Mouse (Mus musculus): Measurements from ENCODE around the gene Dnph1. TPM values are rescaled to one million over a fixed set of nuclear protein-coding genes. Genes with fewer than 3 reads are reported as not detected.

Gene Dnph1
- polyA plus RNA-seq, 1 experiment, result 14.6 TPM

DNA sequence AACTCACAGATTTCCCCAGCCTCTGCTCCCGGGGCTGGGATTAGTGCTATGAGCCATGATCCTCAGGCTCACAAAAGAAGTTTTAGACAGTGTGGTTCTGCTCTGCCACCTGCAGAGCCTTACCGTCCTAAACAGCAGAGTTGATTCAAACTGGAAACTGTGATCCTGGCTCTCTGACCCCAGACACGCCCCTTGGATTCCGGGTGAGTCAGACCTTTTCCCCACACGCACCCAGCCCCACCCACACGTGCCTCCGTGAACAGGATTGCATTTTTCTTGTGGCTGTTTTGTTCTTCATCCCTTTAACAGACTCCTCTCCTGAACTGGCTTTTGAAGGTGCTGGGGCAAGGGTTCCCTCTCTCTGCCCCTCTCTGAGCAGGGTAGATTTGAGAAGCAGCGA lies 1.4 kb downstream of the Dnph1 start:
- Histone ChIP-seq H3K4me1 (peaks cover 20% of the 10 kb centered on the region), H3K9me3 (peaks cover 5% of the 10 kb centered on the region; the same call in 1 of the 2 replicates), H3K36me3 (replicated peaks; ENCODE audit: low read length) (peaks cover 46% of the 10 kb centered on the region), H3K27me3 (replicated peaks) (peaks cover 34% of the 10 kb centered on the region), H3K4me3 (replicated peaks) (no peak overlapping the region)
- no peak for TF ChIP-seq GATA1 (IDR thresholded peaks at IDR 0.05; ENCODE audit: borderline replicate concordance, low read length)
- TF ChIP-seq FLI1 (IDR thresholded peaks at IDR 0.05; ENCODE audit: low read length), result no peak

DNA sequence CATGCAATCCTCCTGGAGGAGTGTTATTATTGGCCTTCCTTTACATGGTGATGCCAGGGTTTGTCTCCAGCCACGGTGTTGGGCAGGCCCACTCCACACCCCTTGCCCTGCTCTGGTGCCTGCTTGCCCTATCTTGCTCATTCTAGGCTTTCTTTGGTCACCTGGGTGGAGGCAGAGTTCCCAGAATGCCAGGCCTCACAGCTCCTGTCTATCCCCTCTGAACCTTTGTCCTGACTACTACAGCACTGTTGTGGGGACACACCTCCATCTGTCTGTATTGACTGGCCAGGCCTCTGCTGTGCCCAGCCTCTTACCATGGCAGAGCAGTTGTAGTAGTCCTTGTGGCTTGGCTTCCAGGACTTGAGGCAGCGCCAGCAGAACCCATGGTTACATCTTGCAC lies 6.3 kb downstream of the Dnph1 start:
- Histone ChIP-seq H3K27me3 (replicated peaks) (peaks cover 41% of the 10 kb centered on the region), H3K9me3 (peaks cover 2% of the 10 kb centered on the region; the same call in 1 of the 2 replicates), H3K4me1 (peaks cover 9% of the 10 kb centered on the region), H3K4me3 (replicated peaks) (no peak overlapping the region), H3K36me3 (replicated peaks; ENCODE audit: low read length) (peaks cover 46% of the 10 kb centered on the region)
- no peak for TF ChIP-seq FLI1 (IDR thresholded peaks at IDR 0.05; ENCODE audit: low read length)
- TF ChIP-seq GATA1 (IDR thresholded peaks at IDR 0.05; ENCODE audit: borderline replicate concordance, low read length), result no peak

DNA sequence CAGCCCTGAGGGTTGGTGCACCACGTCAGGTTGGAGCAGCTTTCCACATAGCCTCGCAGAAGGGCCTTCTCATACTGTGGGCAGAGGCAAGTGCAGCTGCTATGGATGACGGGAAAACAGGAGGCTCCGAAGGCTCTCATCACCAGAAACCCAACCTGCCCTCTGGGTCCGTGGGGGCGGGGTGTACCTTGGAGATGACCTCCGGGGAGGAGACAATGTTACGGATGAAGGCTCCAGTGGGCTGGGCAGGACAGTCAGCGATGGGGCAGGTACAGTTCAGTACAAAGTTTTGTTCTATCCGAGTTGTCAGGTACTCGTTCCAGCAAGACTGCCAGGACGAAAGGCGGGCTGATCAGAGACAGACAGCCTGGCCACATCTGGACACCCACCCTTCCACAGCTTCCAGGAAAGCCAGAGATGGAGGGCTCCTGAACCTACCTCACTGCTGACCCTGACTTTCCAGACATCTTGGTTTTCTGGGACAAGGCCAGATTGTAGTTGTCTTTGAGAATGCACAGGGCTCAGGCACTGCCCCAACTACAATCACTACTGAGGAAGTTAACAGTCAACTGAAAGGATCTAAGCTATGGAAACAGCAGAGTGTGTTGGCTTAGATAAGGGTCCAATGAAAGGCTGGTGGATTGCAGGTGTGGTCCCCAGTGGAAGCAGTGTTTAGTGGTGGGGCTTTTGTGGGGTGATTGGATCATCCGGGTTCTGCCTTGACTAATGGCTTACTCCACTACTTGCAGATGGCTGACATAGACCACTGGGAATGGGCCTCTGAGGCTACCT lies 7.5 kb downstream of the Dnph1 start:
- peaks cover 2% of the 10 kb centered on the region; the same call in 1 of the 2 replicates for H3K9me3 ChIP-seq
- H3K27me3 ChIP-seq (replicated peaks), result peaks cover 51% of the 10 kb centered on the region
- no peak overlapping the region for H3K4me3 ChIP-seq (replicated peaks)
- peaks cover 3% of the 10 kb centered on the region; the same call in 1 of the 2 replicates for H3K4me1 ChIP-seq
- peaks cover 36% of the 10 kb centered on the region for H3K36me3 ChIP-seq (replicated peaks; ENCODE audit: low read length)
- no peak for TF ChIP-seq GATA1 (IDR thresholded peaks at IDR 0.05; ENCODE audit: borderline replicate concordance, low read length)
- no peak for TF ChIP-seq FLI1 (IDR thresholded peaks at IDR 0.05; ENCODE audit: low read length)

DNA sequence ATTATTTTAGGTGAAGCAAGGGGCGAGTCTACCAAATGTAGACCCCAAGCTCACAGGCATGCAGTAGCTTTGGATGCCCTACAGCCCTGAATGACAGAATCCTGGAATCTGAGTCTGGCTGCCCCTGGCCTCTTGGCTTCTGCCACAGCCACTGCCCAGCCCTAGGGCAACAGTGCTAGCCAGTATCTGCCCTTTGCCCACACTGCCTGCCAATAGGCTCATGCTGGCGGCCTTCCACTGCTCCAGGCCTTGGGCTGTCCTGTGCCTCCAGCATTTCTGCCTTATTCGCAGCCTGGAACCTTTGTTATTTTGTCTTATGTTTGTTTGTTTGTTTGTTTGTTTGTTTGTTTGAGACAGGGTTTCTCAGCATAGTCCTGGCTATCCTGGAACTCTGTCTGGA lies 9.1 kb downstream of the Dnph1 start:
- Histone ChIP-seq H3K4me3 (replicated peaks) (no peak overlapping the region), H3K9me3 (no peaks in the 10 kb centered on the region), H3K4me1 (peaks cover 6% of the 10 kb centered on the region; the same call in 1 of the 2 replicates), H3K27me3 (replicated peaks) (peaks cover 53% of the 10 kb centered on the region), H3K36me3 (replicated peaks; ENCODE audit: low read length) (peaks cover 20% of the 10 kb centered on the region)
- TF ChIP-seq FLI1 (IDR thresholded peaks at IDR 0.05; ENCODE audit: low read length) (no peak), GATA1 (IDR thresholded peaks at IDR 0.05; ENCODE audit: borderline replicate concordance, low read length) (no peak)

- H3K4me3 ChIP-seq (replicated peaks), result no peak overlapping the region
- H3K9me3 ChIP-seq, result no peaks in the 10 kb centered on the region
- TF ChIP-seq FLI1 (IDR thresholded peaks at IDR 0.05; ENCODE audit: low read length), result no peak
- H3K4me1 ChIP-seq, result peaks cover 6% of the 10 kb centered on the region; the same call in 1 of the 2 replicates
- no peaks in the 10 kb centered on the region for H3K36me3 ChIP-seq (replicated peaks; ENCODE audit: low read length)
- peaks cover 25% of the 10 kb centered on the region for H3K27me3 ChIP-seq (replicated peaks)
Measured at GRCm38 (mm10) chr17:46511059-46511710, 14.7 kb downstream of the Dnph1 start.

GRCm38 (mm10) chr17:46513329-46513728 lies 16.8 kb downstream of the Dnph1 start:
- TF ChIP-seq FLI1 (IDR thresholded peaks at IDR 0.05; ENCODE audit: low read length), result no peak
- no peak for TF ChIP-seq GATA1 (IDR thresholded peaks at IDR 0.05; ENCODE audit: borderline replicate concordance, low read length)
- 0 out of 2 replicates have a peak, but pooled peaks cover 4% of the 10 kb centered on the region for H3K9me3 ChIP-seq
- peaks cover 3% of the 10 kb centered on the region; the same call in 1 of the 2 replicates for H3K4me1 ChIP-seq
- H3K36me3 ChIP-seq (replicated peaks; ENCODE audit: low read length), result peaks cover 2% of the 10 kb centered on the region
- peaks cover 9% of the 10 kb centered on the region for H3K27me3 ChIP-seq (replicated peaks)
- H3K4me3 ChIP-seq (replicated peaks), result no peak overlapping the region

DNA sequence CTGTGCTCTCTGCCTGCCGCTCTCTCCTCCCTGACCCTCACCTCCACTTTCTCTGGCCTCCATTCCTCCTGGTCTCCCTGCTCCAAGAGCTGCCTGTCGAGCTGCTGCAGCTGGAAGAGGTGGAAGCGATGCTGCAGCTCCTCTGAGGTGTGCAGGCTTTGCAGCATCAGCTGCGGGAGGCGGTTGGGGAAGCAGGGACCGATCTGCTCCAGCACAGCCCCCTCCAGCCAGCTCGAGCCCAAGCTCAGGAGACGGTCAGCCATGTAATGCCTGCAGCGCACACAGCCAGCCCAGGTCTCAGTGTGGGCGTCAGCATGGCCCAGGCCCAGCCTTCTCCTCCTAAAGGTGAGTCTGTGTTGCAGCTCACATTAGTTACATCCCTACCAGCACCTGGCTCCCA lies 23.5 kb downstream of the Dnph1 start:
- Histone ChIP-seq H3K27me3 (replicated peaks) (peaks cover 39% of the 10 kb centered on the region), H3K36me3 (replicated peaks; ENCODE audit: low read length) (peaks cover 6% of the 10 kb centered on the region), H3K4me3 (replicated peaks) (peak overlapping the region; percentile 83), H3K4me1 (peaks cover 17% of the 10 kb centered on the region), H3K9me3 (0 out of 2 replicates have a peak, but pooled peaks cover 4% of the 10 kb centered on the region)
- TF ChIP-seq GATA1 (IDR thresholded peaks at IDR 0.05; ENCODE audit: borderline replicate concordance, low read length) (no peak), FLI1 (IDR thresholded peaks at IDR 0.05; ENCODE audit: low read length) (no peak)

DNA sequence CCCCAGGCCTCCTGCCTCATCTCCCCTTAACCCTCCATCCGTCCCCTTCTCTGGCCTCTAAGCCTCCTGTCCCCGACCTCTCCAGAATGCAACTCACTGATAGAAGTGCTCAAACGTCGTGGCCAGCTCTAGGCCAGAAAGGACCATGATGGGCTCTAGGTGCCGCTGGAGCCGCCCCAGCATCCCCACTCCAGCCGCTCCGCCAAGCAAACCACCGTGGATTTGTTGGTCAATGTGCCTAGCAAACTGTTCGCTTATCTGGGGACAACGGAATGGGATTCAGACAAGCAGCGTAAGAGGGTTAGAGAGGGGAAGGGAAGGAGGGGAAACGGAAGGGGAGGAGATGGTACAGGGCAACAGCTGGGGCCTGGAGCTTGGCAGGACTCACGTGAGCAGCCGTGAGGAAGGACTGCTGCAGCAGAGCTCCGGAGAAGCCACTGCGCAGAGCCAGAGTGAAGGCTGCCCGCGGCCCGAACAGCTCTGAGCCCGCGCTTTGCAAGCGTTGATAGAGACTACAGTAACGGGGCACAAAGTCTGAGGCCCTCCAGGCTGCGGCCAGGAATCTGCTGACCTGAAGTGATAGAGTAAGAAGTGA lies 24.0 kb downstream of the Dnph1 start:
- TF ChIP-seq GATA1 (IDR thresholded peaks at IDR 0.05; ENCODE audit: borderline replicate concordance, low read length) (no peak), FLI1 (IDR thresholded peaks at IDR 0.05; ENCODE audit: low read length) (no peak)
- Histone ChIP-seq H3K4me1 (peaks cover 17% of the 10 kb centered on the region), H3K4me3 (replicated peaks) (peak overlapping the region; percentile 83), H3K36me3 (replicated peaks; ENCODE audit: low read length) (peaks cover 9% of the 10 kb centered on the region), H3K9me3 (0 out of 2 replicates have a peak, but pooled peaks cover 4% of the 10 kb centered on the region), H3K27me3 (replicated peaks) (peaks cover 39% of the 10 kb centered on the region)

DNA sequence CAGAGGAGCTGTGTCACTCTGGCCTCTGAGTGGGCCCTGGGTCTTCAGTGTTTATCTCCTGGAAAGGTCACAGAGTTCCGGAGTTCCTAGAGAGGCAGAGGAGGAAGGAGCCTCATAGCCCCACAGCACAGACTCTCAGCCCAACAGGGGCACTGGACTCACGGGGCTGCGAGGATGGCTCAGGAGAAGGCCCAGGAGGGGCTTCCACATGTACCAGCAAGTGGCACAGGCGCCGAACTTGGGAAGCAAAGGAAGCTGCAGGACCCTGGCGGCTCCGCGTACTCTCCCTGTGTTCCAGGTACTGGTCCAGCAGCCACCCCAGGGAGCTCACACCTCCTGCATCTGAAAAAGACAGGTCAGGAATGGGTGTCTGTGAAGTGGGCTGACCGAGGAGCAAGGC lies 24.7 kb downstream of the Dnph1 start:
- TF ChIP-seq GATA1 (IDR thresholded peaks at IDR 0.05; ENCODE audit: borderline replicate concordance, low read length) (no peak), FLI1 (IDR thresholded peaks at IDR 0.05; ENCODE audit: low read length) (no peak)
- Histone ChIP-seq H3K4me1 (peaks cover 24% of the 10 kb centered on the region), H3K9me3 (0 out of 2 replicates have a peak, but pooled peaks cover 4% of the 10 kb centered on the region), H3K4me3 (replicated peaks) (peak overlapping the region; percentile 83), H3K27me3 (replicated peaks) (peaks cover 41% of the 10 kb centered on the region), H3K36me3 (replicated peaks; ENCODE audit: low read length) (peaks cover 11% of the 10 kb centered on the region)

All from megakaryocyte, embryonic 14.5 days (primary cell).